Mouse (Mus musculus) megakaryocyte, embryonic 14.5 days (primary cell): ENCODE results near the gene Gtdc1. TPM values are rescaled to one million over a fixed set of nuclear protein-coding genes. Genes with fewer than 3 reads are reported as not detected.

ENCODE experiments used
- H3K27me3 ChIP-seq: replicated peaks from 2 replicates; pipeline ENCODE3; 2012; ENCODE audit warnings: inconsistent platforms
- H3K36me3 ChIP-seq: replicated peaks from 2 replicates; pipeline ENCODE3; 2012; ENCODE audit warnings: low read length, inconsistent platforms, mixed read lengths
- H3K4me1 ChIP-seq: 2 replicates; pipeline ENCODE4 v1.6.1; 2012; ENCODE audit warnings: inconsistent platforms
- H3K4me3 ChIP-seq: replicated peaks from 2 replicates; pipeline ENCODE3; 2012; ENCODE audit warnings: moderate library complexity, mild to moderate bottlenecking, inconsistent platforms
- H3K9me3 ChIP-seq: 2 replicates; pipeline ENCODE4 v1.6.1; 2012; ENCODE audit warnings: inconsistent platforms
- FLI1 ChIP-seq: IDR thresholded peaks from 2 replicates; pipeline ENCODE4 v1.6.1; 2012; ENCODE audit warnings: low read length, inconsistent platforms, mixed read lengths
- GATA1 ChIP-seq: IDR thresholded peaks from 3 replicates; pipeline ENCODE4 v1.6.1; 2012; ENCODE audit warnings: mixed read lengths, low read length, inconsistent platforms, borderline replicate concordance
- polyA plus RNA-seq: library from polyadenylated mRNA; stranded (reverse); fragments of >175 nt; gene quantifications from 2 replicates; pipeline ENCODE4 v1.2.3, GENCODE M21; 2012; ENCODE audit warnings: low replicate concordance; ENCODE audit not compliant: insufficient read depth

The Gtdc1 gene
- polyA plus RNA-seq, 1 experiment, result 3.0 TPM

DNA sequence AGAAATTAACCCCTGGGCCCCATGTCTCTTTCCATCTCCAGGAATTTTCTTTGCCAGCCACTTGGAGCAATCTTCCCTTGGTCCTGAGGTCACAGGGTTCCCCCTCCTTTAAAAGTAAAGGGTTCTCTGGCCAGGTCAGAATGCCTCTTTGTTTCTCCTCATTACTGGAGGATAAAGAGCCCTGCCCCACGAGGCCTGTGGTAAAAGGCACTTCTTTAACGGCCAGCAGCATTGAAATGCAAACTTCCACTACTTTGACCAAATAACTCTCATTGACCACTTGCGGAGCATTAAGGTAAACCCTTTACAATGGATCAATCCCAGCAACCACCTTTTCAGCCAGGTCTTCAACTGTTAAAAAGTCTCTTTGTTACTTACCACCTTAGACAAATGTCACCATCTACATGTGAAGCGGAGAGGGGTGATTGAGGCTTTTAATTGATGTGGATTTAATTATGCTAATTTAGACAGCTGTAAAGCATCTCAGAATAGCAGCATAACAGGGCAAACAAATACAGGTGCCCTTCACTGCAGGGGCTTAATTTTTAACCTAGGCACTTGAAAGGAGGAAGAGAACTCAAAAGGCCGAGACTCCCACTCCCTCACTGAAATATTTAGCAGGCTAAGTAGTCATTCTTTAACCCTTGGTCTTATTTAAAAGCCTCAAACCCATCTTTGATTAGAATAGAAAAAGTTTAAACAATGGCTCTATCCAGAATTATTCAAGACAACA, 402.1 kb downstream of the Gtdc1 start:
- no peaks in the 10 kb centered on the region for H3K36me3 ChIP-seq
- H3K4me3 ChIP-seq, result no peak overlapping the region
- H3K4me1 ChIP-seq, result peaks cover 7% of the 10 kb centered on the region

GRCm38 (mm10) chr2:44519236-44519635, 408.2 kb downstream of the Gtdc1 start:
- TF ChIP-seq FLI1 (no peak), GATA1 (no peak)
- H3K4me1 ChIP-seq, result no peaks in the 10 kb centered on the region
- H3K9me3 ChIP-seq, result 0 out of 2 replicates have a peak, but pooled peaks cover 2% of the 10 kb centered on the region
- H3K4me3 ChIP-seq, result no peak overlapping the region
- no peaks in the 10 kb centered on the region for H3K36me3 ChIP-seq
- no peaks in the 10 kb centered on the region for H3K27me3 ChIP-seq

More for the DNA sequence above, 402.1 kb downstream of the Gtdc1 start:
- no peak for TF ChIP-seq GATA1
- no peak for TF ChIP-seq FLI1
- Histone ChIP-seq H3K9me3 (no peaks in the 10 kb centered on the region), H3K27me3 (peaks cover 5% of the 10 kb centered on the region)

DNA sequence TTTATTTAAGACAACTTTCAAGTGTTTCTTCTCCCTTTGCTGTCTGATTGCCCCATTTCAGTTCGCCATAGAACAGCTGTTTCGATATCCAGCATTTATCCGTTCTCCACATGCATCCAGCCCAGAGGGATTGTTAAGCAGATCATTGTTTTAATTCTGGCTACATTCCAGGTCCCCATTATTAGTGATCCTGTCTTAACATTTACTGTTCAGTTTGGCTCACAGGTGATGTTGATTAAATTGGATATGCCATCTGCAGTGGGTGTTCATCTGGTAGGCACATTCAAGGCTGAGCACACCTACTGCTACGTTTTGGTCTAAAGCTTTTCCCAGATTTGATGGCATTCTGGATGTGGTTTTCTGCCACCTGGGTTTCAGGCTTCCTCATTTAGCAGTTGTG, 409.4 kb downstream of the Gtdc1 start:
- Histone ChIP-seq H3K36me3 (no peaks in the 10 kb centered on the region), H3K27me3 (no peaks in the 10 kb centered on the region), H3K4me1 (no peaks in the 10 kb centered on the region), H3K4me3 (no peak overlapping the region), H3K9me3 (peaks cover 6% of the 10 kb centered on the region; the same call in 1 of the 2 replicates)
- TF ChIP-seq GATA1 (no peak), FLI1 (no peak)

Other genes with a start within 250 kb of the Gtdc1 start
- gene Zeb2, start 189.7 kb upstream of the Gtdc1 start, polyA plus RNA-seq, result 14.4 and 20.1 TPM in 2 replicates